Mouse (Mus musculus): ENCODE data around the gene Tbce. TPM values are rescaled to one million over a fixed set of nuclear protein-coding genes. Genes with fewer than 3 reads are reported as not detected.
"Not testable (repeated sequence)": the region's sequence is repeated elsewhere in the genome, so short reads cannot be mapped to it uniquely, and the experiment has no call there.

The Tbce gene
- total RNA-seq, 2 experiments from 2014 or later = 12.9 to 15.1 TPM

DNA sequence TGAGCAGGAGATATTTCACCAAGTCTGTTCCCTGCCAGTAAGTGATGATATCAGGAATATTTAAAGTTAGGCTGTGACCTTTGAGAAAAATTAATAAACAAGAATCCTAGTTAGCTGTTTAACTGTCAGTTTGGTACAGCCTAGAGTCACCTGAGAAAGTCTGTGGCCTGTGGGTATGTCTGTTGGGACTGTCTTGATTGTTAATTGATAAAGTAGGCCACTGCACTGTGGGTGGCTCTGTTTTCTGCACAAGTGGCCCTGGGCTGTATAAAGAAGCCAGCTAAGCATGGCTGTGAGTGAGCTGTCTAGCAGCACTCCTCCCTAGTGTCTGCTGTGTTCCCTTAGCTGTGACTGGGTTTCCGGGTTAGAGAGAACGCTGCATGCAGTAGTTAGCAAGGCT, 50.3 kb downstream of the Tbce start:
- no peak for DNase-seq
- intact Hi-C loops (cut with DNase I) = no loop called here

GRCm38 (mm10) chr13:13983523-13983922, 55.9 kb downstream of the Tbce start:
- no peak for DNase-seq
- intact Hi-C loops (cut with DNase I) = no loop called here

GRCm38 (mm10) chr13:13981842-13982241, 57.6 kb downstream of the Tbce start:
- intact Hi-C loops (cut with DNase I); DNase-seq: not testable (repeated sequence)

- no peak for DNase-seq
- intact Hi-C loops (cut with DNase I) = no loop called here
These were observed 69.6 kb downstream of the Tbce start for GRCm38 (mm10) chr13:13969796-13970195.

DNA sequence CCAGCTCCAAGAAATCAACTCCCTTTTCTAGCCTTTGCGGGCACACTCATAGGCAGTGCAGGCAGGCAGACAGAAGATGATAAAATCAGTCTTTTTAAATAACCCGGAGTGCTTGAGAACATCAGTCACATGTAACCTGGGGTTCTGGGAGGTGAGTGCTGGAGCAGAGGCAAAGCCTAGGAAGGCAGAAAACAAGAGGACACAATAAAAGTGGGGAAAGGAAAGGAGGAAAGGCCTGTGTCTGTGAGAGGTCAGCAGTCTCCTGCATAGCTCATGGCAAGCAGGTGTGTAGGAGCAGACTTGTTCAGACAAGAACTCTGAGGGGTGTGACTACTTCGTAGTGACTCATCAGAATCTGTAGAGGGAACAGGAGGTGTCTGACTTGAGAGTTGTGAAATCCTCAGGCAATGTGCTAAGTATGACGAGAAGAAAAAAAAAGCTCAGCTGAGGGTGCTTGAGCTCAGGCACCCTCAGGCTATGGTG, 70.8 kb downstream of the Tbce start:
- intact Hi-C loops (cut with DNase I) = no loop called here
- DNase-seq = no peak

DNA sequence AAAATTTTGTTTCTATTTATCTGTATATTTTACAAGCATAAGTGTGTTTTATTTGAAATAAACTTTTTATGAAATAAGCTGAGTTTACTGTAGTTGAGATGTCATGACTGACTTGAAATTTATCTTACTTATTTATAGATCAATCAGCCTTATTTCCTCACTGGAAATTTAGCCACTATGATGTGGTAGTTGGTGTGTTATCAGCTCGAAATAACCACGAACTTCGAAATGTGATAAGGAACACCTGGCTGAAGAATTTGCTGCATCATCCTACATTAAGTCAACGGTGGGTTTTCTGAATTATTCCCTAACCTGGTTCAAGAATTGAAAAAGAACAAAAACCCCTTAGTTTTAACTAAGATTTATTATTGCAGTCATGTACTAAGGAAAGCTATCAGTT, 73.3 kb downstream of the Tbce start:
- intact Hi-C loops (cut with DNase I) = no loop called here
- no peak for DNase-seq

DNA sequence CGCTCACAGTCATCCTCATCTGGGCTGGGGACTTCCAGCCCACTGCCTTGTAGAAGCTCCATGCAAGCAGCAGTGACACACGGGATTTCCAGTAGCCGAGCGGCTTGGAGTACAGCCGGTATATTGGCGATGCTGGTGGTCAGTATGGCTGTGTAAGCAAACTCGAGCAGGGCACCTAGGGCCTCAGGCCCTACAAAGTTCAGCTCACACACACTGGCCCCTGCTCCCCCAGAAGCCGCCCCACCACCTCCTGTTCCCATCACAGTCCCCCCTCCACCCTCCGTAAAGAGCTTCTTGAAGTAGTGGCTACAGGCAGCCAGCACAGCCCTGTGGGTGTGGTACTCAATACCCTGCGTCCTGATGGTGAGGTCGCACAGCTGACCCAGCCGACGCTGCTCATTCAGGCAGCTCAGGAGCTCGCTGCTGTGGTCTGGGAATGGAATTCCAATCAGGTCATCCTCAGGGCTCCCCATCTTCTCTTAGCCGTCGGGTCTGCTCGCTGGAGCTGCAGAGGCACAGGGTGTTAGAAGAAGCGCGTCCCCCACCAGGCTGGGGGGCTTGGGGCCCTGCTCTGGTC, 74.0 kb downstream of the Tbce start:
- intact Hi-C loops (cut with DNase I) = no loop called here
- DNase-seq = no peak

- DNase-seq = no peak
- intact Hi-C loops (cut with DNase I) = no loop called here
These were observed 78.4 kb downstream of the Tbce start for GRCm38 (mm10) chr13:13961046-13961445.

DNA sequence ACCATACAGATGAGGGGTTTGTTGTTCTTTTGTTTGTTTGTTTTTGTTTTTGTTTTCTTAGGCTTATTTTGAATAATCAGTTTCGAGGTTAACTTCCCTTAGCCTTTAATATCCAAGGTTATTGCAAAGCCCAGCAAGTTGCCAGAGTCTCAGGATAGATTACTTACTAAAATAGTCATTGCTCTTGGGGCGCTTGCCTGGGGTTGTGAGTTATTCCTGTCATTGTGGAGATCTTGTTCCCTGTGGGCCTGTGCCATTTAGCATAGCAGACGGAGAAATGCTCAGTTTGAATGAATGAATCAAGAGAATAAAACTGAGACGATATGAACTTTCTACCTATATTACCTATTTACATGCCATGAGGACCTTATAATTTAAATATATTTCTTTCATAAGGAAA, 79.2 kb downstream of the Tbce start:
- no peak for DNase-seq
- intact Hi-C loops (cut with DNase I) = no loop called here

GRCm38 (mm10) chr13:13956686-13957085, 82.8 kb downstream of the Tbce start:
- intact Hi-C loops (cut with DNase I) = loop anchor here (5.0 to 10.0 kb wide), 2 partner anchors 36 to 668 kb away; no protein-coding TSS in a partner anchor
- DNase-seq = no peak

DNA sequence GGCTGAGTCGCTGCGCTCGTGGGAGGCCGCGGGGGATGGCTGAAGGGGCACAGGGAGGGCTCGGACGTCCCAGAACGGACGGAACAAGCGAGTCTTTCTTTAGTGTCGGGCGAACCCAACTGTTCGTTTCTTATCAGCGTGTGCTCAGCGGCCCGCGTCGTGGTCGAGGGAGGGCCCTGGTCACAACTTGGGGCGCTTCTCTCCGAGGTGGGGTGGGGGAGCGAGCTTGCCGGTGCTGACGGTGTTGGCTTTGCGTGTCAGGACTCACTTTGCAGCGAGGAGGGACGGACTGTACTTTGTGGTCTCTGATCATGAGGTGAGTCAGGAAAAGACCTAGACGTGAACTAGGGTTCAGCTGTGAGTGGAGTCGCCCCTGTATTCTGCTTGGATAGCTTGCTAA, 84.5 kb downstream of the Tbce start:
- intact Hi-C loops (cut with DNase I) = loop anchor here (5.0 to 10.0 kb wide), 3 partner anchors 37 to 670 kb away; partner anchors contain the start of genes Arid4b and Ggps1
- peak in 1 of 2 experiments; percentile 42 for DNase-seq

- intact Hi-C loops (cut with DNase I) = loop anchor here (5.0 to 10.0 kb wide), 2 partner anchors 108 to 671 kb away; partner anchors contain the start of genes Arid4b and Ggps1
These were observed 85.3 kb downstream of the Tbce start, which contains the start of gene B3galnt2 for GRCm38 (mm10) chr13:13953874-13954832. Gene B3galnt2, plus strand, starts transcription at chr13:13954469.

More at GRCm38 (mm10) chr13:13953874-13954832, 85.3 kb downstream of the Tbce start, which contains the start of gene B3galnt2:
- DNase-seq = peak; percentile 87 to 93

Other genes with a start within 250 kb of the Tbce start
- 10 to 100 TPM; 63.5 to 64.6 TPM for gene B3galnt2, start 85.2 kb downstream of the Tbce start, total RNA-seq (2021)
- 10 to 100 TPM; 10.9 to 11.6 TPM for gene Arid4b, start 23.6 kb upstream of the Tbce start, total RNA-seq (2021)
- gene Ggps1, start 23.9 kb upstream of the Tbce start, total RNA-seq (2021) = 10 to 100 TPM; 10.4 to 11.9 TPM

Measured in gastrocnemius, postnatal 36 days (tissue).